Mouse (Mus musculus): ENCODE measurements at regions not wholly inside any gene's neighbourhood (a gene's known extent, or its start where the extent isn't known, plus 50 kb on each side); places are given as distances from the start of the nearest gene placed in this dataset.

DNA sequence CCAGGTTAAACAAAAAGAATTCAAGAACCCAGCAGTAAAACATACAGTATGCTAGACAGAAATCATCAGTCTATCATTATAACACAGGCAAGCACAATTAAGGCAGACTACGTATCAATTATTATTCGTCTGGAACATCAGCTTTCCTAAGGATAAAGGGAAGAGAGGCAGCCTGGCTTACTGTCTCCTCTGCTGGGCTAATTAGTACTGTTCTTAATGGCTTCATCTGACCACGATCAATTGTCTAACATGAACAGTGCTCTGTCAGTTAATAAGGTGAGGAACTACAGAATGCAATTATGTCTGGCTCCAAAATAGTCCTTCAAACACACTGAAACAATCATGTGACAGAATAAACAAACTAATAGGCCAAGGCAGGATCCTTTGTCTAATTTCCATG lies 456.6 kb upstream of the 1700008P02Rik start:
- TF ChIP-seq CTCF (IDR thresholded peaks at IDR 0.05; ENCODE audit: borderline replicate concordance, insufficient read depth, low read depth, low read length) (no peak), POLR2A (IDR thresholded peaks at IDR 0.05; ENCODE audit: borderline replicate concordance, insufficient read depth, low read length) (no peak)
